Mouse (Mus musculus) left cerebral cortex, adult 2 months (tissue): Measurements from ENCODE around the gene Pald1. TPM values are rescaled to one million over a fixed set of nuclear protein-coding genes. Genes with fewer than 3 reads are reported as not detected.
A peak's percentile ranks its signal among the peaks of the same experiment; 100 is the strongest.

Source experiments
- DNase-seq, 2 experiments: peaks; one replicate each; pipeline ENCODE4 v3.0.0; 2021 to 2022; ENCODE audit warnings: low spot score in 2 of 2, mixed read lengths in 1 of 2; ENCODE audit errors: extremely low spot score in 1 of 2
- H3K27ac ChIP-seq: fragments of 200-600 bp; 2 replicates; pipeline ENCODE4 v1.8.1; 2022
- H3K4me3 ChIP-seq: fragments of 200-600 bp; 2 replicates; pipeline ENCODE4 v1.8.1; 2022
- CTCF ChIP-seq: fragments of 200-600 bp; IDR thresholded peaks from 2 replicates; pipeline ENCODE4 v1.8.1; 2022; ENCODE audit warnings: antibody characterized with exemption, mild to moderate bottlenecking, moderate library complexity
- intact Hi-C: fragments of 180-260 bp; cut with DNase I; formaldehyde crosslinking; loops from one replicate; pipeline ENCODE4 v1.15.1; 2025
- total RNA-seq, 2 experiments: library from RNA; stranded (reverse); gene quantifications; 2 replicates each; pipeline ENCODE4 v1.2.3; 2021

Pald1 gene
- total RNA-seq, 2 experiments from 2014 or later: 8.1 to 8.3 TPM

DNA sequence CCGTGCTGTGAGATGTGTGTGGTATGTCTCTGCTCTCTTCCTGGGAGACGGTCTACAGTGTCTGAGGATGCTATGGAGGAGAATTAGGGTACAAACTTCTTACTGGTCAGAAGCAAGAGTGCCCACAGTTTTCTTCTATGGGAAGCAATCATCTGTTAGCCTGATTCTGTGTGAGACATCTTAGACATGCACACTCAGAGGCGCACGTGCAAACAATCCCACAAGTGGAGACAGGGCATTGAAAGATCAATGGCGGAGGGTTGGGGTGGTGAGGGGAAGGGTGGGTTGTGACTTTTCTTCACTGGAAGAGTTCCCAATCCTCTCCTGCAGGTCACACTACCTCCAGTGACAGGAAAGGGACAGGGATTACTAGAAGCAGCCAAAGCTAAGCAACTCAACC, 110.7 kb downstream of the Pald1 start:
- intact Hi-C loops: loop anchor here (5.0 kb wide), 1 partner anchor 60 kb away; no protein-coding TSS in a partner anchor
- no peak for DNase-seq
- H3K4me3 ChIP-seq: peak overlapping the region; percentile 40
- no peak for TF ChIP-seq CTCF
- no peak overlapping the region for H3K27ac ChIP-seq

DNA sequence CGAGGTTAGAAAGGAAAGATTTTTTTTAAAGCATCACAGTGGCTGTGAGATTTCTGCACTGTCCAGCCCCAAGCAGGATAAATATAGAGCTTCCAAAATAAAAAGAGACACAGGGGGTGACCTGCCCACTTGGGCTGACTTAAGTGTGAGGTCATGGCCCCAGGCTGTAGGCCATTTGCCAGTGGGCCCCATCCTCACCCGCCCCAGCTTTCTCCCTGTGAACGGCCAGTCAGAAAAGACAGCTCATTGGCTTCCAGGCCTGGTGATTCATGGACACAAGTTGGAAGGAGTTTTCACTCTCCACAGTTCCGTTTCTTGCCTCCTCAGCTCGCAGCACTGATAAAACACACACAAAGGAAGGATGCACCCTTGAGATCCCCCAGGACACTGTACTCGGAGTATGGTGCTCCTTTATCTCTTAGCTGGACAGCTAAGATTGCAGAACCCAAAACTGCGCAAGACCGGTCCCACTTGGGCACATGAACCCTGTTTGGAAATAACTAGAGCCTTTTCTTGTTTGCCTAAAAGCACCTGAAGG, 111.2 kb downstream of the Pald1 start:
- intact Hi-C loops: loop anchor here (5.0 kb wide), 1 partner anchor 60 kb away; no protein-coding TSS in a partner anchor
- DNase-seq: no peak
- Histone ChIP-seq H3K27ac (no peak overlapping the region), H3K4me3 (no peak overlapping the region)
- no peak for TF ChIP-seq CTCF

Other genes starting within 250 kb of the Pald1 start
- gene Sgpl1, start 235.8 kb downstream of the Pald1 start, total RNA-seq: 10 to 100 TPM; 21.8 to 23.1 TPM
- gene Tbata, start 211.6 kb downstream of the Pald1 start, total RNA-seq: 1 to 10 TPM in 1 of 2 experiments, under 1 TPM in 1; 0.54 to 1.3 TPM
- gene Adamts14, start 110.1 kb downstream of the Pald1 start, total RNA-seq: under 1 TPM; 0.20 to 0.30 TPM
- not detected for gene Prf1, start 85.7 kb downstream of the Pald1 start, total RNA-seq
- gene Nodal, start 34.4 kb upstream of the Pald1 start, total RNA-seq: not detected
- gene Eif4ebp2, start 69.1 kb upstream of the Pald1 start, total RNA-seq: 10 to 100 TPM; 45.2 to 47.5 TPM
- 10 to 100 TPM; 17.6 to 18.2 TPM for gene Lrrc20, start 92.3 kb upstream of the Pald1 start, total RNA-seq
- gene Npffr1, start 212.0 kb upstream of the Pald1 start, total RNA-seq: 1 to 10 TPM; 1.9 to 2.2 TPM